Mouse (Mus musculus): ENCODE data around the gene Sorbs2.

The Sorbs2 gene

GRCm38 (mm10) chr8:45626406-45626805, 118.8 kb downstream of the Sorbs2 start:
- DNase-seq: peak; percentile 81

GRCm38 (mm10) chr8:45627246-45628241, 120.0 kb downstream of the Sorbs2 start:
- DNase-seq: peak; percentile 95

- peak; percentile 36 for DNase-seq
These were observed 121.0 kb downstream of the Sorbs2 start for GRCm38 (mm10) chr8:45628421-45629065.

- peak; percentile 46 for DNase-seq
These were observed 121.5 kb downstream of the Sorbs2 start for GRCm38 (mm10) chr8:45629066-45629430.

GRCm38 (mm10) chr8:45631023-45631422, 123.4 kb downstream of the Sorbs2 start:
- DNase-seq: no peak

- DNase-seq: no peak
These were observed 127.6 kb downstream of the Sorbs2 start for GRCm38 (mm10) chr8:45635155-45635554.

- peak; percentile 40 for DNase-seq
These were observed 130.2 kb downstream of the Sorbs2 start for GRCm38 (mm10) chr8:45637745-45638144.

- no peak for DNase-seq
These were observed 131.9 kb downstream of the Sorbs2 start for GRCm38 (mm10) chr8:45639444-45639843.

GRCm38 (mm10) chr8:45644651-45645050, 137.1 kb downstream of the Sorbs2 start:
- DNase-seq: peak; percentile 30

- DNase-seq: peak; percentile 76
These were observed 141.5 kb downstream of the Sorbs2 start for GRCm38 (mm10) chr8:45649063-45649462.

GRCm38 (mm10) chr8:45649966-45650365, 142.4 kb downstream of the Sorbs2 start:
- DNase-seq: peak; percentile 58

- DNase-seq: peak; percentile 85
These were observed 150.4 kb downstream of the Sorbs2 start for GRCm38 (mm10) chr8:45658021-45658420.

GRCm38 (mm10) chr8:45658458-45659325, 151.1 kb downstream of the Sorbs2 start:
- peak; percentile 94 for DNase-seq

GRCm38 (mm10) chr8:45659473-45659872, 151.9 kb downstream of the Sorbs2 start:
- DNase-seq: no peak

GRCm38 (mm10) chr8:45660570-45660969, 153.0 kb downstream of the Sorbs2 start:
- DNase-seq: peak; percentile 91

GRCm38 (mm10) chr8:45661605-45662004, 154.0 kb downstream of the Sorbs2 start:
- DNase-seq: no peak

GRCm38 (mm10) chr8:45666221-45666620, 158.6 kb downstream of the Sorbs2 start:
- DNase-seq: no peak

GRCm38 (mm10) chr8:45673149-45673548, 165.6 kb downstream of the Sorbs2 start:
- DNase-seq: peak; percentile 80

- peak; percentile 81 for DNase-seq
These were observed 168.3 kb downstream of the Sorbs2 start for GRCm38 (mm10) chr8:45675821-45676279.

GRCm38 (mm10) chr8:45677114-45677853, 169.7 kb downstream of the Sorbs2 start:
- peak; percentile 35 for DNase-seq

- peak; percentile 4 for DNase-seq
These were observed 170.3 kb downstream of the Sorbs2 start for GRCm38 (mm10) chr8:45677854-45678241.

- DNase-seq: peak; percentile 76
These were observed 173.6 kb downstream of the Sorbs2 start for GRCm38 (mm10) chr8:45681171-45681570.

Data from heart, adult 11 months (tissue).